Mouse (Mus musculus) myocyte (in vitro differentiated cells): Measurements from ENCODE around the gene Fgd4.
"Not testable (repeated sequence)": the region's sequence is repeated elsewhere in the genome, so short reads cannot be mapped to it uniquely, and the experiment has no call there.

Source experiments
- E2F4 ChIP-seq: IDR thresholded peaks from one replicate; pipeline ENCODE4 v1.6.1; 2011; ENCODE audit warnings: mild to moderate bottlenecking, control low read depth, moderate library complexity; ENCODE audit not compliant: insufficient read depth
- POLR2A ChIP-seq: IDR thresholded peaks from one replicate; pipeline ENCODE4 v1.6.1; 2011; ENCODE audit warnings: low read depth, mild to moderate bottlenecking, control low read depth, moderate library complexity; ENCODE audit not compliant: insufficient read length
- TCF12 ChIP-seq: IDR thresholded peaks from one replicate; pipeline ENCODE4 v1.6.1; 2011; ENCODE audit warnings: mild to moderate bottlenecking, control low read depth; ENCODE audit not compliant: poor library complexity, insufficient read depth, severe bottlenecking
- TCF3 ChIP-seq: IDR thresholded peaks from one replicate; pipeline ENCODE4 v1.6.1; 2011; ENCODE audit warnings: low read depth, control low read depth; ENCODE audit not compliant: insufficient read length
- USF1 ChIP-seq: IDR thresholded peaks from one replicate; pipeline ENCODE4 v1.6.1; 2011; ENCODE audit warnings: low read depth, mild to moderate bottlenecking, control low read depth, moderate library complexity

DNA sequence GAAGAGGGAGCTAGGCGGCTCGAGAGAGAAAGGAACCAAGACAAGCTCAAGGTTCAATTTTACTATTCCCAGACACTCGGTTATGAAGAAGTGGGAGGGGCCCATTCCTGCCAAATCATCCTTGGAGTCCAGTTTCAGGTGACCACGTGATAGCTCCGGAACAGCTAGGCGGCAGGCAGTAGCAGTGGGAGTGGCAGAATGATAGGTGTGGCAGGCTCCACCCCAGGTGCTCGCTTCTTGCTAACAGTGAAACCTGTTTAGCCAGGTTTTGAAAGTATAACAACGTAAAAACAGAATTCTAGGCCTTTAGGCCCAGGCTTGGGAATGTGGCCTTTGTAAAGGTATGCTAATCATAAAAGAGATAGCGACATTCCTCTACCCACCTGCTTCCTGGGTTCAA is 233.1 kb downstream of the Fgd4 start:
- TF ChIP-seq TCF12, POLR2A, TCF3, USF1, E2F4: not testable (repeated sequence)
